Mouse (Mus musculus): ENCODE results near the gene Mfsd5. TPM values are rescaled to one million over a fixed set of nuclear protein-coding genes. Genes with fewer than 3 reads are reported as not detected.
A peak's percentile ranks its signal among the peaks of the same experiment; 100 is the strongest.

The Mfsd5 gene
- total RNA-seq, 2 experiments from 2014 or later, result 18.1 to 19.4 TPM

DNA sequence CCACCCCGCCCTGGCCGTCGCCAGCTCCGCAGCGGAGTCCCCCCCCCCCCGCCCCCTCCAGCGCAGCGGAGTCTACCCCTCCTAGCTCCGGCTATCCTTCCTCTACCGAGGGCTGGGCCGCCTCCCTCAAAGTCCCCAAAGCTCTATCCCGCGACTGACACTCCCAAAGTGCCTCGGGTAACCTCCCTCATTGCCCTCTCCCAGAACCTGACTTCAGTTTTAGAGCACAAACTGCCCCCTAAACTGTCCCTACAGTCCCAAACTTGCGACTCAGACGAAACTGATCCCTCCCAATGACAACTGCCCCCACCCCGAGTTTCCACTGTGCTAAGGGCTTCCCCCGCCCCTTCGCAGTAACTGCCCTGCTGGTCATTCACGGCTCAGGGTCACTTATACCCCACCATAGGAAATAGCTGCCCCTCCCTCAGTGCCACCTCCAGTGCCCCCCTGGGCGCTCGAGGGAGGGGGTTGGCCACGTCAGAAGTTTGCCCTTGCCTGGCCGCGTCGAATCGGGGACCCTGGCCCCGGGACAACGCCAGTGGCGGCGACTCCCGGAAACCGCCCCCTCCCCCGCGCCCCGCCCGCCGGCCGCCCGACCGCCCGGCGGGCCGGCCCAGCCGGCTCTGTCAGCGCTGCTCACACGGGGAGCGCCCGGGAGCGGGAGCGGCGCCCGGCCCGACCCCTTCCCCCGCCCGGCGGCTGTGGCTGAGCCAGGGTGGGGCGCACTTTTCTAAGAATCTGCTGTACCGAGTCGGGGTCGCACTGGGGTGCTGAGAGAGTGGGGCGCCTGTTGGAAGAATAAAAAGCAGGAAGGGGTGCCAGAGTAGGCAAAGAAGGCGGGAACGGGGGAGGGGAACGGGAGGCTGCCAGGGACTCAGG is 31.8 kb upstream of the Mfsd5 start:
- intact Hi-C loops (cut with DNase I), result loop anchor here (2.0 to 5.0 kb wide), 2 partner anchors 31 to 270 kb away; partner anchors contain the start of genes Map3k12, Mfsd5 and Tarbp2
- DNase-seq, result peak; percentile 76 to 92

DNA sequence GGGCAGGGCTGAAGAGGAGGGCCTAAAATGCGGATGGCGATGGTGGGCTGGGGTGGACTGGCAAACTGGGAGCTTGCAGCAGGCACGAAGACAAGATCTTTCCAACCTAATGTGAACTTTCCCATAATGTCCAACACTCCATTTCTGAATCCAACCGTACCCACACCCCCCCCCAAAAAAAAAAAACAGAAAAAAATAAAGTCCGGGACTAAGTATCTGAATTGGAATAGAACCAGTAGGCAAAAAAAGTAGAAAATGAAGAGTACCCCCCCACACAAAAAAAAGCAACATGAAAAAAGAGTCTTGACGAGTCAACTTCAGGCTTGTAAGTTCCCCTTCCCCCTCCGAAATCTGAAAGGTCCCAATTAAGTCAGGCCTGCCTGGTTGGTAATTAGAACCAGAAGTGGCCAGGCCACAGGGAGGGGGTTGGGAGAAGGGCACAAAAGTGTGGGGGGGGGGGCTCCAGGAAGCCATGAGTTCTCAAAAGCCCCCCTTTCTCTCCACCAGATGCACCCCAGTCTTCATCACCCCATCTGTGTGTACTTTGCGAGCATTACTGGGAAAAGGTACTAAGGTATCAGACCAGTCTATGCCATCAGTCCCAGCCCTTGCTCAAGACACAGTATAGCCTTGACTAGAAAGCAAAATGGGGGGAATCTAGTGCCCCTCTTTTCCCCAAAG is 31.0 kb upstream of the Mfsd5 start:
- intact Hi-C loops (cut with DNase I), result loop anchor here (2.0 to 5.0 kb wide), 2 partner anchors 31 to 269 kb away; partner anchors contain the start of genes Map3k12, Mfsd5 and Tarbp2
- DNase-seq, result no peak

DNA sequence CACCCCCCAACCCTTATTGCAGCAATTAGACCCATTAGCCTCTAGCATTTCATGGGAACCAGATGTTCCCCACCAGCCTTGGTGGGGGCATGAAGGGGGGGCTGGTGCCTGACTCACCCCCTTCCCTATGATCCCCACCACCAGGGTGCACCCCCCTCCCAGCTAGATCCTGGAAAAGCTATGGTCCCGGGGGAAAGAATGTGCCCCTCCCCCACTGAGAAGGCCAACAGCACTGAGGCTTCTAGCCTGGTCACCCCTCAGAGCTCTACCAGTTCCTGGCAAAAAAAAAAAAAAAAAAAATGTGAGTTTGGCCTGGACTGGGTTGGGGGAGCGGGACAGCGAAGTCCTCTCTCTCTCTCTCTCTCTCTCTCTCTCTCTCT is 30.5 kb upstream of the Mfsd5 start:
- DNase-seq, result peak in 1 of 2 experiments; percentile 25
- intact Hi-C loops (cut with DNase I), result loop anchor here (2.0 to 5.0 kb wide), 2 partner anchors 30 to 268 kb away; partner anchors contain the start of genes Map3k12, Mfsd5 and Tarbp2

DNA sequence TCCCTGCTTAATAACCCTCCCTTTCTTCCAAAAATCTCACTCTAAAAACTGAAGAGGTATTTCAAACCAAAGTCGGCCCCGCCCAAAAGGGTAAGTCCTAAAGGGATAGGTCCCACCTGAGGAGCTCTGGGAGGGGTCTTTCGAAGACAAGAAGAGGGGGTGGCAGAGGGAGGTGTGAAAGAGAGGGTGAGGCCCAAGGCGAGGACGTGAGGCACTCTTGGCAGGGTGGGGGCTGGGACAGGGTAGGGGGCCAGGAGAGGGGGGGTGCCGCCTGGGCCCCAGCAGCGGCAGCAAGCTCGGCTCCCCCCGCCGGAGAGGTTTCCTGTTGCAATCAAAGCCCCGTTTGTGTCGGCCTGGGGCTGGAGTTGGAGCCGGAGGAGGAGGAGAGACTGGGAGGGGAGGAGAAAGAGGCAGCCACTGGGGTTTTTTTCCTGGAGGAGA is 30.0 kb upstream of the Mfsd5 start:
- intact Hi-C loops (cut with DNase I), result loop anchor here (2.0 to 5.0 kb wide), 2 partner anchors 30 to 268 kb away; partner anchors contain the start of genes Map3k12, Mfsd5 and Tarbp2

DNA sequence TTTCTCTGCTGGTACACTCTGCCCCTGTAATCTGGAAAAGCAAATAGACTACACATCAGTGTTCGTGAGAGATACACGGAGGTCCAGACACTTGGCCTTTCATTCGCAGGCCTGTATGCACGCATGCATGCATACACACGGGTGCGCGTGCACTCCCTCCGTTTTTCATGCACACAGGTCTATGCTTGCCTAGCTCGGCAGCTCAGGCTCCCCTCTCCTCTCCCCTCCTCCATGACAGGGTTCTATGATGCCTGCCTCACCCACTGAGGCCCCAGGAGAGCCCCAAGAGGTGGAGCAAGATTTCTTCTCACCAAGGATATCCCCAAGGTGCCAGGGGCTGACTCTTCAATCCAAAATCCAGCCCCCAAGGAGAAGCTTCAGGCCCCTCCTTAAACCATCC is 29.3 kb upstream of the Mfsd5 start:
- intact Hi-C loops (cut with DNase I), result loop anchor here (2.0 to 5.0 kb wide), 2 partner anchors 29 to 267 kb away; partner anchors contain the start of genes Map3k12, Mfsd5 and Tarbp2
- DNase-seq, result no peak

More for the DNA sequence above, 30.0 kb upstream of the Mfsd5 start:
- DNase-seq, result peak; percentile 43

DNA sequence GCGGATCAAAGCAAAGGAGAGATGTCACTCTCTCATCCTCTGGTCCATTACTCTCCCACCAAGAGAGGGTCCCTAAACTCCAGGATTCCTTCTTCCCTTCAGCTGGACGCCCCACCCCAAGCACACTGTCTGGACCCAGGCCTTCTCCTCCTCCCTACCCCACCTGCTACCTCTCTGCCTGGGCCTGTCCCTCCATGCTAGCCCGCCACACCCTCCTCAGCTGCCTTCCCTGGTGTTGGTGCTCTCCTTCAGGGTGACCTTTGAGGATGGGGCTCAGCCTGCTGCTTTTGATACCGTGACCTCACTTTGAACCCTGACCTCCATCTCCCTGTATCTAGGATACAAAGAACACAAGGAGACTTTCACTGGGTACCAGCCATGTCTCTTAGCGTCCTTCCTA is 28.7 kb upstream of the Mfsd5 start:
- DNase-seq, result no peak
- intact Hi-C loops (cut with DNase I), result no loop called here

DNA sequence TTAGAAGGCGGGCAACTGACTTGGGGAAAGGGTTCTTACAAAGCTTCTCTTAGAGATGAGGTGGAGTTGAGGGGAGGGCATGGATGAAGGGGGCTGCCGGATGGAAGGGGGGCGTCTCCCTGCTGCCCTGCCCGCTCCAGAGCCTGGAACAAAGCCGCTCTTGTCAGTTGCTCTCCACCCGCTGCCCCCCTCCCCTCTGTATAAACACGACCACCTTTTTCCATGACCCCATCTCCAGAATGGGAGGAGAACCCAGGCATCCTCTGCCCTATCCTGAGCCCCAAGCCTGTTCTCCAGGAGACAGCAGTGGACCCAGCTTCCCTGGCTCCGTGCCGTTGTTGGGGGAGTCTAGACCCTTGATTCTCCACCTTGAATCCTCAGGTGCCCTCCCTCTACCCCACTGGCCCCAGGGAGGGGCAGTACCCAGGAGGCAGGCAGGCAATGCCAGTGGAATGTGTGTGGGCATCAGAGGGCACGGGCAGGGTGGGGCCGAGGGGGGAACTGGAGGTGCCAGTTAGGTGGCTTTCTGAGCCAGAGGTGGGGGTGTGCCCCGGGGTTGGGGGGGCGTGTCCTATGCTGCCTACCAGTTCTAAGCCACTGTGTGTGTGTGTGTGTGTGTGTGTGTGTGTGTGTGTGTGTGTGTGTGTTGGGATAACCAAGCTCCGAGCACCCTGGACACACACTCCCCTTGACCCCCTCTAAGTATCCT is 23.6 kb upstream of the Mfsd5 start:
- DNase-seq, result no peak
- intact Hi-C loops (cut with DNase I), result no loop called here

DNA sequence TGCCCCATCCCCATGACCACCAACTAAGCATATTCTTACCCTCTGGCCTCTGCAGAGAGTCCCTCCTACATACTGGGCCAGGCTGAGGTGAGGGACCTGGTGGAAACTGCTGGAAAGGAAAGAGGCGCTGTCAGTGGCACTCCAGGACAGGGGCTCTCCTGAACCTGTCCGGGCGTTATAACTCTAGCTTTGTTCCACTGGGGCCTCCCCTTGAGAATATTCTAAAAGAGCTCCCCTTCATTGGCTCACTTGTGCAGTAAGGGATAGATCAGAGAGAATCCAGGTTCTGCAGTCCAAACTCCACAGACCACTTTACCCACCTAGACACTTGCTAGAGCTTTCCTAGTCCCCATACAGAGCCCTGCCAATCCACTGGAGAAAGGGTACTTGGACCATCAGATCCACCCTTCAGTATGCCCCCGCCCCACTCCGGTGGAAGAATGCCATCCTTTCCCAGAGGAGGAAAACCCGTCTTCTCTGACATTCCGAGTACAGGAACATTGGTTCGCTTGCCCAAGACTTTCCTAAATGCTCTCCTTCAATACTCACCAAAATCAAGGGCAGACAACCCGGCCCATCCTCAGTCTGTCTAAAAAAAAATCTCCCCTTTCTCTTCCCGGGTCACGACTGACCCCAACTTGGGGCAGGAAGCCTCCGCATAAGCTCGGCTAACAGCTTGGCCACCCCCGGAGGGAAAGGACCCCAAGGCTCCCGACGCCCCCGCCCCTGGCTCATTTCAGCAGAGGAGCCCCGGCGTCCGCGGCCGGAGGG is 22.6 kb upstream of the Mfsd5 start:
- no peak for DNase-seq
- intact Hi-C loops (cut with DNase I), result no loop called here

DNA sequence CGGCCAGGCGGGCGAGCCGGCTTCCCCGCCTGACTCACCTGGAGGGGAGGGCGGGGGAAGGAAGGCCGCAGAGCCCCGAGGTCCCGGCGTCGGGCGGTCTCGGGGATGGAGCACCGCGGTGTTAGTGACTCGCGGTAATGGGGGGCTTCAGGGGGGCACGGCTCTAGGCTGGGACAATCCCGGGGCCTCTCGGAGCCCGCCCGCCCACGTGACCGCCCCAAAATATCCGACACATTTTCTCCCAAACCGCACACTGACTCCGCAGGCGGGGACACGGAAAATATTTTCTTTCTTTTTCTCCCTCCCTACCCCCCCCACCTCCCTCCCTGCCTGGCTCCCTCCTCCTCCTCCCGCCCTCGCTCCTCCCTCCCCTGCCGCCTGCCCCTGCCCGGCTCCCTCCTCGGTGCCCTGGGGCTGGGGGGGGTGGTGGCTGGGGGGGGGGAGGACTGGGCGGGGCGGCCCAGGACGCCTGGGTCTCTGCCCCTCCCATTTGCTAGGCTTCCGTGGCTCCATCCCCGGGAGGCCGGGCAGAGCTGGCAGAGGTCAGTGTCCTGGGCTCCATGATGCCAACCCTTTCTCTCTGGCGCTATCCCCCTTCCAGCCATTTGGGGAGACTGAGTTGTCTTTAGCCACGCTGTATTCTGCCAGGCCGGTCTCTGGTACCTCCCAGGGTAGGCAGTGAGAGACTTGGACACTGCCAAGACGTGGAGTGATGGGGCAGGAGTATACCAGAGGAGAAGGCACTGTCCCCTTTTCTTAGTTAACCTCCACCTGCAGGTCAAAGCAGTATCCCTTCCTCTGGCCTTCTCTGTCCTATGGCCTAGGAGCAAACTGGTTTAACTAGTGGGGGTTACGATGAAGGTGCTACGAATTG is 21.8 kb upstream of the Mfsd5 start, which contains the start of gene Rarg:
Gene Rarg, minus strand, starts transcription at position 316 of the 874 bp plus-strand sequence.
- DNase-seq, result peak; percentile 53 to 62
- intact Hi-C loops (cut with DNase I), result no loop called here

DNA sequence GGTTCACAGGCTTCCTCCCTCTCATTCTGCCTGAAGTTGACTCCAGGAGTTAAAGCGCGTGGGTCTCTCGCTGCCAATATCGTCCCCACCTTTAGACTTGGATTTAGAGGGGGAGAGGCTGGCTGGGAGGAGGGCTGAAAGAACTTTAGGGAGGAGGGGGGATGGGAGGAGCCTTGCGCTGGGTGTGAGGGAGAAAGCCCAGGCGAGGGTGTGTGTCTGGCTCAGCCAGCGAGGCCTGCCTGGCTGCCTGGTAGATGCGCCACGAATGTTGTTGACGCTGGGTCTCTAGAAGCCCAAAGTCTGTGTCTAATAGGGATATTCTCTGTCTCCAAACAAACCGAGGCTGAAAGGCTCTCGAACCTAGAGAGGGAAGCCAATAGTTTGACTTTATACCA is 21.2 kb upstream of the Mfsd5 start:
- intact Hi-C loops (cut with DNase I), result no loop called here

DNA sequence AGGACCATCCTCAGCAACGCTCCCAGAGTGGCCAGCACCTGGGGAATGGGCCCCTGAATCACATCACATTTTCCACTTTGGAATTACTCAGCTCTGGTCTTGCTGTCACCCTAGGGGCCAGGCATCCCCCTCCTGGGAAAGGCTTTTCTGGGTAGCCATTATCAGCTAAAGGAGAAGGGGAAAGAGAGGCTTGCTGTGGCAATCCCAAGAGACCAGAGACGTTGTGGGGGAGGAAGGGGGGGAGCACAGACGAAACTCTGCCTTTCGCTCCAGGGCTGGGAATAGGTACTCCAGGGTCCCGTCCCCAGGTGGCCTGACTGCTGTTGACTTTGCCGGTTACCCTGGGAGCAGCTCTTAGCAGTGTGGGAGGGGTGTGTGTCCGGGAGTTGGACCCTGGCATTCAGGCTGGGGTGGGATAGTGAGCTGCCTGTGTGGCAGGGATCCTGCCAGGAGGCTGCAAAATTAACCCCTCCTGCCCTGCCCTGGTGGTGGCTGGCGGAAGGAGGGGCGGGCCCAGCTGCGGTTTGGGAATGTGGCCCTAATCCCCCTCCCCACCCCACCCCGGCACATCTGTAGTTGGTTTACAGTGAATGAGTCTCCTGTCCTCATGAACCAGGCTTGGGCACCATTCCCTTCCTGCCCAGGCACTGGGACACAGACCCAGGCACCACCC is 20.5 kb upstream of the Mfsd5 start:
- DNase-seq, result no peak
- intact Hi-C loops (cut with DNase I), result no loop called here

More for the DNA sequence above, 21.2 kb upstream of the Mfsd5 start:
- peak; percentile 60 to 62 for DNase-seq

DNA sequence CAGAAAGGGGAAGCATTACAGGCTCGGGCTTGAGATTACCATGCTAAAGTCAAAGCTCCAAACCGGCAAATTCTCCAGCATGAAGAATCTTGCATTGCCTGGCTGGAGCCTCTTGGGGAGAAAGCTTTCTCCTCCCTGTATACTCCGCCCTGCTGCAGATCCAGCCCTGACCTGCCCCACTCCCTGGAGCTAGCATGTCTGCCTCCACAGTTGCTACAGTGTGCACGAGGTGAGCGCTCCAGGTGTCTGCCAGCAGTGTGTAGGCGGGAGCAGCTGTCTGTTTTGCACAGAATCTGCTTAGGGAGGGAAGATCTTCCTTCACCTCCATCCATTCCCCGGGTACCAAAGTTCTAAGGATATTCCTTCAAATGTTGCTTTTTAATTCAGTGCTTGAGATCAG is 16.7 kb upstream of the Mfsd5 start:
- intact Hi-C loops (cut with DNase I), result no loop called here
- no peak for DNase-seq

DNA sequence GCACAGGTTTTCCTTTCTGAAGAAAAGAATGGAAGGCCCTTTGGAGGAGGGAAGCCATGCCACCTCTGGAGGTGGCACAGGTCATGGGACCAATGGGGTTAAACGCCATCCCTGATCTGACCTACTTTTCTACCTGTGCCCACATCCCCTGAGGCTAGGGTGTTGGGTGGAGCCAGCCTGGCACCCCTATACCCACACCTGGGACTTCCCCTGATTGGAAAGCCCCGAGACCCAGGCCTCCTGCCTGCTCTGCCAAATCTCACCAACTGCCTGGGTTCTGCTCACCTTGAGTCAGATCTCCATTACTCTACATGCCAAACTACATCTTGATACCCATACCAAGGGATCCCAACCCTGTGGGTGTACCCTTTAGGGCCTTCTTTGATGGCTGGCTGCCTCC is 16.2 kb upstream of the Mfsd5 start:
- no peak for DNase-seq
- intact Hi-C loops (cut with DNase I), result no loop called here

DNA sequence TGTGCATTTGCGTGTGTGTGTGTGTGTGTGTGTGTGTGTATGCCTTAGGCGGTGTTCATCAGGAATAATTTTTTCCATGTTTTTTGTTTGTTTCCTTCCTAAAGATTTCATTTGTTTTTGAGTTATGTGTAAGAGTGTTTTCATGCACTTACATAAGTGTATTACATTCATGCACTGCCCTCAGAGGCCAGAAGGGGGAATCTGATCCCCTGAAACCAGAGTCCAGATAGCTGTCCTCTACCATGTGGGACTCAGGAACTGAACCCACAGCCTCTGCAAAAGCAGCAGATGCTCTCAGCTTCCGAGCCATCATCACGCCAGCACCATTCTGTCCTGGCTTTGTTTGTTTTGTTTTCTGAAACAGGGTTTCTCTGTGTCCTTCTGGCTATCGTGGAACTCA is 13.7 kb upstream of the Mfsd5 start:
- intact Hi-C loops (cut with DNase I), result no loop called here
- no peak for DNase-seq

DNA sequence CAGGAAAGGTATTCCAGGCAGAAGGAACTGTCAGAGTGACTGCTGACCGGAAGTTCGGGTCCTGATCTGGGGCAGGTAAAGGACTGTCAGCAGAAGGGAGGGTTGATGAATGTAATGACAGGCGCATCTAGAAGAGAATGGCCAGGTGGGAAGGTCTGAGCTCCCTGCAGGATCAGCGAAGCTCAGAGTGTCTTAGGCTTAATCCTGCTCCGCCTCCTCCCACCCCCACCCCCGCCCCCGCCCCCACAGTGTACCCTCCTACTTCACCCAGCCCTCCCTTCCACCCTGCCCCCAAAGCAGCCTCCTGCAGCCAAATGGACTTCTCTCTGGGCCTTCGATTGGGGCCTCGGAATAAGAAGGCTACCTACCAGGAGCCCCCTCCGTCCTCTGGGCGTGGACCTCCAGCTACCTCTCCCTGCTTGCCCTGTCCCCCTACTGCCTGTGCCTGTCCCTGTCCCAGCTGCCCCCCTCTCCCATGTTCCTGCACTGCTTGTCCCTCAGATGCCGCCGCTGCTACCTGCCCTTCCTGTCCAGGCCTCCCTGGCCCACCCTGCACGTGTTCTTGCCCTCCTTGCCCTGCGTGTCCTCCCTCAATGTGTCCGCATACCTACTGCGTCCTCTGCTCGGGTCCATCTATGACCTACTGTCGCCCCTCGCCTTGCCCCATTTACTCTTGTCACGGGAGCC is 8.8 kb upstream of the Mfsd5 start, which contains the start of gene Gm9918:
Gene Gm9918, plus strand, starts transcription at position 290 of the 687 bp plus-strand sequence.
- no peak for DNase-seq
- intact Hi-C loops (cut with DNase I), result no loop called here

DNA sequence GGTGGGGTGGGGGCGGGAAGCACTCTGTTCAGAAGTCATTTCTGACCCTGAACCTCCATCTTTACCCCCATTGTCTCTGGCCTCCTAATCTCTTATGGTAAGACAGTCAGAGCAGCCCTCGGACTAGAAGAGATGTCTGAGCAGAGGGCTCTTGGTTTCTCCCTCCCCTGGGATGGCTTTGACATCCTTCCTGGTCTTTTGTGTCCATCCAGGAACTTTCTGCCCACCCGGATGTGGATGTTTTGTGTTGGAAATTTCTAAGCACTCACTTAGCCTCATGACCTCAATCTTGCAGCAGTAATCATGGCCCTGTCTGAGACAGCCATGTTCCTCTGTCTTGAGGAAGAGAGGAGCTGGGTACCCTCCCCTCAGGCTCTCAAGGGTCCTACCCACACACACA is 7.8 kb upstream of the Mfsd5 start:
- intact Hi-C loops (cut with DNase I), result no loop called here
- DNase-seq, result no peak

DNA sequence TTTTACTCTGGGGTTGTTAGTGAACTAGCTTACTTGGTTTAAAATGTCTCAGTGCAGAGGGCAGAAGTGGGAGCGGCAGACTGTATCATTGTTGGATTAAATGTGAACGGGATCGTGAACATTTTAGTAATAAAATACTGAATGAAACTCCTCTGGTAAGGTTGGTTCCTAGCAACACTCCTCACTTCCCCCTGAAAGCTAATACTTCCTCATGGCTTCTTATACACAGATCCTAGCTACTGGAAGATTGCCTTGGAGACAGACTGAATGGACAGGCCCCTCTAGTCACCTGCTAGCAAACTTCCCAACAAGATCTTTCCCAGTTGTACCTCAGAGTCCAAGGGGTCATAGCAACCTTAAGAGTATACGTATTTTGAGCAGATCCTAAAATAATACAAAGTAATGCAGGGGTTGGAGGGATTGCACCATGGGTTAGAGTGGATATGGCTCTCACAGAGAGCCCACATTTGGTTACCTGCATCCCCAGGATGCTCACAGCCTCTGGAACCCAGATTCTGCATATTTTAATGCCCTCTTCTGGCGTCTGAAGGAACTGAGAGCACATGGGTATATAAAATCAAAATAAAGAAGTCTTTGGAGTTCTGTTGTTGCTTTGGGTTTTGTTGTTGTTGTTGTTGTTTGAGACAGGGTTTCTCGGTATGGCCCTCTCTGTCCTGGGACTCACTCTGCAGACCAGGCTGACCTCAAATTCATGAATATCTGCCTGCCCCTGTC is 5.1 kb upstream of the Mfsd5 start:
- DNase-seq, result no peak
- intact Hi-C loops (cut with DNase I), result no loop called here
